In the genomic region with DNA sequence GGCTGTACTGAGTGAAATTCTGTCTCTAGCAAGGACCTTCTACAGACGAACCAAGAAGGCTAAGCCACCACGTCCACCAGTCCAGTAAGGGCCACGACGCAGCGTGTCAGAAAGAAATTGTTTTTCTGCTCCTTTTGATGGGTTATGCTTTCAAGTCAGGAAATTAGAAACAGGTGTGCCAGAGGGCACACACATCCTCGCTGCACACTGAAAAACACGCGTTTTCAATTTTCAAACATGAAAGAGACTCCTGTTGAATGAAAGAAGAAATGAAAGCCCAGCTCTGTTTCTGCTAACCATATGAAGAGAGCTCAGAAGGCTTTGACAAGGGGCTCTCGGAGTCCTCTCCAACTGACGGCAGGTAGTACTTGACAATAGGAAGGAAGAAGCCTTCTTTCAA, we compare ENCODE assay signal across 16 mouse cellular contexts.
DNase-seq lines count a peak whose midpoint lies in the region; ATAC-seq lines count a peak whose summit lies in the region.
"Had no signal": no experiment of that assay in that cellular context is flagged by ENCODE, and none has a peak within 500 bp of the region (broad histone marks: within the 10 kb centered on the region; RNA-seq: fewer than 3 reads in every experiment).

No protein-coding gene starts in this region.

- H3K27ac ChIP-seq in midbrain, embryonic 10.5 days (replicated peaks) = no peak overlapping the region
- H3K27ac ChIP-seq in midbrain, embryonic 13.5 days = no peak overlapping the region
- peak overlapping the region; percentile 81 for H3K27ac ChIP-seq in limb, embryonic 10.5 days
- no peak overlapping the region for H3K27ac ChIP-seq in forebrain, embryonic 13.5 days
- H3K27ac ChIP-seq in hindbrain, embryonic 12.5 days = no peak overlapping the region
- H3K27ac ChIP-seq: forebrain, embryonic 10.5 days; layer of hippocampus, adult 2 months; neural tube, embryonic 13.5 days had no signal

- no peak for ATAC-seq in midbrain, embryonic 13.5 days
- ATAC-seq in forebrain, embryonic 13.5 days = no peak
- ATAC-seq in hindbrain, embryonic 12.5 days (ENCODE audit: low FRiP score) = no peak

- no peak overlapping the region for H3K4me2 ChIP-seq in midbrain, embryonic 13.5 days (replicated peaks)
- H3K4me2 ChIP-seq in forebrain, embryonic 13.5 days = no peak overlapping the region
- H3K4me2 ChIP-seq in hindbrain, embryonic 12.5 days (replicated peaks) = no peak overlapping the region
- H3K4me2 ChIP-seq: lung, embryonic 14.5 days; neural tube, embryonic 13.5 days had no signal

- peak; percentile 14 for DNase-seq in midbrain, embryonic 10.5 days (ENCODE audit: low spot score)
- peak; percentile 41 for DNase-seq in embryo, embryonic 11.5 days (ENCODE audit: low read depth, low spot score)
- peak; percentile 59 for DNase-seq in limb, embryonic 10.5 days (ENCODE audit: low spot score)
- peak; percentile 62 for DNase-seq in thymus, postnatal 14 days
- no peak for DNase-seq in frontal cortex, postnatal 14 days (ENCODE audit: low spot score in 2 of 2)
- DNase-seq: cerebellum, adult 9-11 months; gastrocnemius, postnatal 25 days; kidney, adult 9 months; right cerebral cortex, postnatal 25 days had no signal

- H3K9me3 ChIP-seq in midbrain, embryonic 10.5 days (replicated peaks) = no peaks in the 10 kb centered on the region
- no peaks in the 10 kb centered on the region for H3K9me3 ChIP-seq in midbrain, embryonic 13.5 days
- no peaks in the 10 kb centered on the region for H3K9me3 ChIP-seq in limb, embryonic 10.5 days (replicated peaks)
- H3K9me3 ChIP-seq in forebrain, embryonic 13.5 days (replicated peaks) = no peaks in the 10 kb centered on the region
- H3K9me3 ChIP-seq in hindbrain, embryonic 12.5 days (replicated peaks) = no peaks in the 10 kb centered on the region
- H3K9me3 ChIP-seq: forebrain, embryonic 10.5 days; neural tube, embryonic 13.5 days had no signal

- H3K36me3 ChIP-seq in midbrain, embryonic 10.5 days = no peaks in the 10 kb centered on the region
- no peaks in the 10 kb centered on the region for H3K36me3 ChIP-seq in midbrain, embryonic 13.5 days
- no peaks in the 10 kb centered on the region; the same call in 1 of the 2 replicates for H3K36me3 ChIP-seq in limb, embryonic 10.5 days
- 0 out of 2 replicates have a peak, but pooled peaks cover 4% of the 10 kb centered on the region for H3K36me3 ChIP-seq in forebrain, embryonic 13.5 days (ENCODE audit: poor library complexity, severe bottlenecking)
- no peaks in the 10 kb centered on the region for H3K36me3 ChIP-seq in hindbrain, embryonic 12.5 days
- H3K36me3 ChIP-seq: forebrain, embryonic 10.5 days; neural tube, embryonic 13.5 days had no signal

- H3K4me1 ChIP-seq in midbrain, embryonic 10.5 days = no peaks in the 10 kb centered on the region
- 0 out of 2 replicates have a peak, but pooled peaks cover 3% of the 10 kb centered on the region for H3K4me1 ChIP-seq in midbrain, embryonic 13.5 days (replicated peaks)
- peaks cover 37% of the 10 kb centered on the region for H3K4me1 ChIP-seq in limb, embryonic 10.5 days
- no peaks in the 10 kb centered on the region for H3K4me1 ChIP-seq in forebrain, embryonic 13.5 days
- no peaks in the 10 kb centered on the region for H3K4me1 ChIP-seq in hindbrain, embryonic 12.5 days
- H3K4me1 ChIP-seq: forebrain, embryonic 10.5 days; neural tube, embryonic 13.5 days had no signal

- H3K9ac ChIP-seq in midbrain, embryonic 13.5 days (replicated peaks) = no peak overlapping the region
- H3K9ac ChIP-seq in forebrain, embryonic 13.5 days = no peak overlapping the region
- no peak overlapping the region for H3K9ac ChIP-seq in hindbrain, embryonic 12.5 days
- H3K9ac ChIP-seq: lung, embryonic 14.5 days; neural tube, embryonic 13.5 days had no signal

- no peak overlapping the region for H3K4me3 ChIP-seq in midbrain, embryonic 10.5 days
- no peak overlapping the region for H3K4me3 ChIP-seq in midbrain, embryonic 13.5 days (replicated peaks)
- no peak overlapping the region for H3K4me3 ChIP-seq in limb, embryonic 10.5 days
- no peak overlapping the region for H3K4me3 ChIP-seq in forebrain, embryonic 13.5 days
- no peak overlapping the region for H3K4me3 ChIP-seq in hindbrain, embryonic 12.5 days
- H3K4me3 ChIP-seq: forebrain, embryonic 10.5 days; layer of hippocampus, adult 2 months; neural tube, embryonic 13.5 days had no signal

- 79% methylated on average over 10 of the region's 10 CpGs for WGBS in midbrain, embryonic 10.5 days
- WGBS in midbrain, embryonic 13.5 days = 88% methylated on average over 10 of the region's 10 CpGs
- WGBS in limb, embryonic 10.5 days = 21% methylated on average over 10 of the region's 10 CpGs
- 92% methylated on average over 10 of the region's 10 CpGs for WGBS in forebrain, embryonic 13.5 days
- 76% methylated on average over 10 of the region's 10 CpGs for WGBS in hindbrain, embryonic 12.5 days

- no peaks in the 10 kb centered on the region for H3K27me3 ChIP-seq in midbrain, embryonic 10.5 days (ENCODE audit: low read depth, poor library complexity, severe bottlenecking)
- no peaks in the 10 kb centered on the region for H3K27me3 ChIP-seq in midbrain, embryonic 13.5 days
- H3K27me3 ChIP-seq in limb, embryonic 10.5 days (ENCODE audit: low read depth, poor library complexity, severe bottlenecking) = no peaks in the 10 kb centered on the region
- no peaks in the 10 kb centered on the region for H3K27me3 ChIP-seq in forebrain, embryonic 13.5 days
- no peaks in the 10 kb centered on the region for H3K27me3 ChIP-seq in hindbrain, embryonic 12.5 days
- H3K27me3 ChIP-seq: neural tube, embryonic 13.5 days had no signal

Comparison
In these comparisons a context has a peak if more than half of its experiments do, and no peak if none do; other contexts are left out.
1. DNase-seq: peak in midbrain, embryonic 10.5 days (single experiment), embryo, embryonic 11.5 days (single experiment), limb, embryonic 10.5 days (single experiment) and thymus, postnatal 14 days (single experiment); none in frontal cortex, postnatal 14 days (0 of 2).